Mouse (Mus musculus) forebrain, embryonic 13.5 days (tissue): ENCODE data around the gene Pklr. TPM values are rescaled to one million over a fixed set of nuclear protein-coding genes. Genes with fewer than 3 reads are reported as not detected.

Experiments used
- ATAC-seq: fragments of 200-750 bp; cut with Nextera tagmentation; 2 replicates; pipeline ENCODE4 v1.8.0; 2017
- H3K27ac ChIP-seq: fragments of 300-500 bp; sonication (generic); 2 replicates; pipeline ENCODE4 v1.5.1; 2015; ENCODE audit warnings: inconsistent platforms, mild to moderate bottlenecking, moderate library complexity
- H3K27me3 ChIP-seq: fragments of 300-500 bp; sonication (generic); 2 replicates; pipeline ENCODE4 v1.6.1; 2015; ENCODE audit warnings: mild to moderate bottlenecking, inconsistent platforms
- H3K36me3 ChIP-seq: fragments of 300-500 bp; sonication (generic); 2 replicates; pipeline ENCODE4 v1.6.1; 2015; ENCODE audit warnings: mild to moderate bottlenecking, inconsistent platforms; ENCODE audit not compliant: poor library complexity, severe bottlenecking
- H3K4me1 ChIP-seq: fragments of 300-500 bp; sonication (generic); 2 replicates; pipeline ENCODE4 v1.6.1; 2015; ENCODE audit warnings: inconsistent platforms
- H3K4me2 ChIP-seq: fragments of 300-500 bp; sonication (generic); 2 replicates; pipeline ENCODE4 v1.6.1; 2015; ENCODE audit warnings: inconsistent platforms, mild to moderate bottlenecking, moderate library complexity
- H3K4me3 ChIP-seq: fragments of 300-500 bp; sonication (generic); 2 replicates; pipeline ENCODE4 v1.5.1; 2015; ENCODE audit warnings: mild to moderate bottlenecking, inconsistent platforms
- H3K9ac ChIP-seq: fragments of 300-500 bp; sonication (generic); 2 replicates; pipeline ENCODE4 v1.6.1; 2015; ENCODE audit warnings: mild to moderate bottlenecking, inconsistent platforms
- H3K9me3 ChIP-seq: fragments of 300-500 bp; sonication (generic); replicated peaks from 2 replicates; pipeline ENCODE4 v1.6.1; 2016; ENCODE audit warnings: inconsistent platforms
- WGBS: fragments of 180-500 bp; shearing (Covaris S2); methylation state at CpG from one replicate; pipeline ENCODE4 v1.1.7; 2015; 5-methylcytosine and 5-hydroxymethylcytosine counted together
- polyA plus RNA-seq: library from polyadenylated mRNA; unstranded; fragments of >200 nt; fragmentation: Nextera tagmentation; extraction: Ambion mirVana; gene quantifications from 2 replicates; pipeline ENCODE4 v1.2.1, GENCODE M21; 2015

Gene Pklr
- polyA plus RNA-seq, 1 experiment from 2014 or later, result 0.09 TPM

DNA sequence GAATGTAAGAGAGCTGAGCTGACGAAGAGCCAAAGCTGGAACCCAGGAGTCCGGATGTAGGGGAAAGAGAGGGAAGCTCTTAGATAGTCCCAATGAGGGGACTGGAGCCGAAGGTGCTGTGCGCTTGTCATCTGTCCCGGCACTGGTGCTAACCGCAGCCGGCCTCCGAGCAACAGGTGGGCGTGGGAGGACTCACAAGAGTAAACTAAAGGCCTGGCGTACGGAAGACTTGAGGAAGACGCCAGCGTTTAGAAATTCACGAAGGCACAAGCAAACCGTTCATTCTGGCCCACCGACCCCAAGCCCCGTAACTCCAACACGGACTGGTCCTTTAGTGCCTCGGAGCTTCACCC, 34.5 kb upstream of the Pklr start:
- Histone ChIP-seq H3K27me3 (no peaks in the 10 kb centered on the region), H3K4me1 (peaks cover 33% of the 10 kb centered on the region), H3K27ac (peak overlapping the region; percentile 72), H3K36me3 (peaks cover 34% of the 10 kb centered on the region), H3K4me2 (peak overlapping the region; percentile 86), H3K9ac (peak overlapping the region; percentile 84), H3K4me3 (peak overlapping the region; percentile 76), H3K9me3 (no peaks in the 10 kb centered on the region)
- no peak for ATAC-seq
- WGBS, result under 1% methylated on average over 19 of the region's 19 CpGs

- no peaks in the 10 kb centered on the region for H3K27me3 ChIP-seq
- no peaks in the 10 kb centered on the region for H3K9me3 ChIP-seq
- peak within 1 kb of the TSS; percentile 72 for H3K27ac ChIP-seq
- peak within 1 kb of the TSS; percentile 76 for H3K4me3 ChIP-seq
- H3K4me1 ChIP-seq, result peaks cover 33% of the 10 kb centered on the region
- ATAC-seq, result peak; percentile 100
- peak within 1 kb of the TSS; percentile 84 for H3K9ac ChIP-seq
- under 1% methylated on average over 26 of the region's 26 CpGs for WGBS
- peaks cover 28% of the 10 kb centered on the region for H3K36me3 ChIP-seq
- peak within 1 kb of the TSS; percentile 86 for H3K4me2 ChIP-seq
Measured at GRCm38 (mm10) chr3:89101812-89102494, 34.0 kb upstream of the Pklr start, which contains the start of gene Fdps. Fdps (minus strand) TSS chr3:89101959.

GRCm38 (mm10) chr3:89102495-89103290, 33.2 kb upstream of the Pklr start:
- peak overlapping the region; percentile 76 for H3K4me3 ChIP-seq
- peaks cover 33% of the 10 kb centered on the region for H3K4me1 ChIP-seq
- H3K9ac ChIP-seq, result 0 out of 2 replicates have a peak overlapping the region, but pooled peaks have one; percentile 50
- H3K27ac ChIP-seq, result peak overlapping the region; percentile 65
- H3K4me2 ChIP-seq, result peak overlapping the region; percentile 86
- H3K36me3 ChIP-seq, result peaks cover 26% of the 10 kb centered on the region
- no peak for ATAC-seq
- WGBS, result 64% methylated on average over 12 of the region's 12 CpGs
- no peaks in the 10 kb centered on the region for H3K9me3 ChIP-seq
- no peaks in the 10 kb centered on the region for H3K27me3 ChIP-seq

DNA sequence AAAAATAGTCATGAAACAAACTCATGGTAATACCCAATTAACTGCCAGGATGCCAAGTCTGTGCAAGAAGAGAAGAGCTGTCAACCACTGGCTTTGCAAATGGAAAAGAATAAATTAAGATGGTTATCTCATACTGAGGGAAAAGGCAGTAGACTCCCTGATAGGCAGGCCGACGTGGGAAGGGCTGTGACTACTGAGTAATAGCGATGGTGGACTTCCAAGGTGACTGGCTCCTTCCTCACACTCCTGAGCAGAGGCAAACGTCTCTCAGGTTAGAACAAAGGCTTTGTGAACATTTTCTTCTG, 32.7 kb upstream of the Pklr start:
- Histone ChIP-seq H3K4me2 (no peak overlapping the region), H3K27ac (no peak overlapping the region), H3K9ac (no peak overlapping the region), H3K9me3 (no peaks in the 10 kb centered on the region), H3K36me3 (peaks cover 21% of the 10 kb centered on the region), H3K4me3 (no peak overlapping the region), H3K4me1 (peaks cover 33% of the 10 kb centered on the region), H3K27me3 (no peaks in the 10 kb centered on the region)
- WGBS, result 79% methylated on average over 4 of the region's 4 CpGs
- ATAC-seq, result no peak

DNA sequence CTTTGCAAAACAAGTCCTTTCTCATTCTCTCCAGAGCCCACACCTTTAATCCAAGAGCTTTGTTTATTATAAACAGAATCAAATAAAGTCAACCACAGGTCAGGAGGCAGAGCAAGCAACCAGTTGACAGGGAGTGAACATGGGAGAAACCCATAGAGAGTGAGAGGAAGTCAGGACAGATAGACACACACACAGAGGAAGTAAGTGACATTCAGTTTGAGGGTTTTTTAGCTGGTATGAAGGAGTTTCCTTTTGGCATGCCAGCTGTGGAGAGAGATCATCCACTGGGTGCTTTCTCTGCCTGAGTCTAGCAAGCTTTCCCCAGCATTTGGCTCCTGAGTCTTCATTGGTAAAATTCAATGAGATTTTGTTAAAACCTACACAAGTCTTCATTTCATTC, 29.1 kb upstream of the Pklr start:
- Histone ChIP-seq H3K4me2 (no peak overlapping the region), H3K36me3 (no peaks in the 10 kb centered on the region), H3K9ac (no peak overlapping the region), H3K27me3 (no peaks in the 10 kb centered on the region), H3K27ac (no peak overlapping the region), H3K4me3 (no peak overlapping the region), H3K4me1 (peaks cover 8% of the 10 kb centered on the region), H3K9me3 (no peaks in the 10 kb centered on the region)
- ATAC-seq, result no peak

- Histone ChIP-seq H3K27me3 (no peaks in the 10 kb centered on the region), H3K4me3 (no peak overlapping the region), H3K36me3 (no peaks in the 10 kb centered on the region), H3K9me3 (no peaks in the 10 kb centered on the region), H3K4me1 (peaks cover 3% of the 10 kb centered on the region; the same call in 1 of the 2 replicates), H3K9ac (no peak overlapping the region), H3K4me2 (no peak overlapping the region), H3K27ac (no peak overlapping the region)
- no peak for ATAC-seq
- WGBS, result 75% methylated on average over 3 of the region's 3 CpGs
Measured at GRCm38 (mm10) chr3:89107545-89107944, 28.4 kb upstream of the Pklr start.

- Histone ChIP-seq H3K9me3 (no peaks in the 10 kb centered on the region), H3K4me2 (no peak overlapping the region), H3K4me3 (no peak overlapping the region), H3K27ac (no peak overlapping the region), H3K27me3 (no peaks in the 10 kb centered on the region), H3K4me1 (no peaks in the 10 kb centered on the region), H3K36me3 (no peaks in the 10 kb centered on the region), H3K9ac (no peak overlapping the region)
- no peak for ATAC-seq
- 76% methylated on average over 1 of the region's 1 CpGs for WGBS
Measured at GRCm38 (mm10) chr3:89108146-89108545, 27.8 kb upstream of the Pklr start.

DNA sequence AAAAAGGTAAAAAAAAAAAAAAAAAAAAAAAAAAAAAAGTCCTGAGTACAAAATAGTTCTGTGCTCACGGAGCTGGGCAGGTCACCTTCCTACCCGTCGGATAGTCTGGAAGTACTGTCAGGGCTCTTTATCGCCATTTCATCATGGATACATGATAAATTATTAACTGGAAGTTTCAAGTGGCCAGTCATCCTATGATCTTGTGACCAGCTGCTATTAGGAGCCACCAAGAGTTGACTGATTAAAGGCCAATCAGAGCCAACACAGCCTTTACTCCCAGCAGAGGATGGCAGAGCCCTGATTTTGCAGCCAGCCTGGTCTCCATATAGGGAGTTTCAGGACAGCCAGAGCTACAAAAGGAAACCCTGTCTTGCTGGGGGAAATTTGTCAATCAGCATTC, 22.9 kb upstream of the Pklr start:
- H3K27me3 ChIP-seq, result no peaks in the 10 kb centered on the region
- no peak overlapping the region for H3K4me3 ChIP-seq
- no peak for ATAC-seq
- no peak overlapping the region for H3K4me2 ChIP-seq
- H3K9ac ChIP-seq, result no peak overlapping the region
- H3K4me1 ChIP-seq, result no peaks in the 10 kb centered on the region
- no peaks in the 10 kb centered on the region for H3K36me3 ChIP-seq
- 90% methylated on average over 4 of the region's 4 CpGs for WGBS
- H3K27ac ChIP-seq, result no peak overlapping the region
- H3K9me3 ChIP-seq, result no peaks in the 10 kb centered on the region

DNA sequence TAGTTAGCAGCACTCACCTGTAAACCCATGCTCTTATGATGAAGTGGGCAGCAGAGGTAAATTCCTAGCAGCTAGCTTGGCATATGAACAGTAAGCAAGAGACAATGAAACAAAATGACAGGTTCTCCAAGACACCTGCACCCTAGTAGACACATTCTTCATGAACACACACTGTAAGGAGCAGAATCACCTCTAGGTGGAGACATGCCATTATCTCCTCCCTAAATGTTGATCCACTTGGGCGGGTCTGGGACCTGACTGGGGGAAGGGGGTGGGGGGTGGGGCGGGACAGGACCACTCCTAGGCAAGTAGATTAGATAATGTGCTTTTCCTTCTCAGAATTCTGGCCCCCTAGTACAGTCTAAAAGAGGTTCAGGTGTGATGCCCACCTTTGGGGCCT, 20.4 kb upstream of the Pklr start:
- H3K36me3 ChIP-seq, result no peaks in the 10 kb centered on the region
- WGBS, result 12% methylated on average over 2 of the region's 2 CpGs

DNA sequence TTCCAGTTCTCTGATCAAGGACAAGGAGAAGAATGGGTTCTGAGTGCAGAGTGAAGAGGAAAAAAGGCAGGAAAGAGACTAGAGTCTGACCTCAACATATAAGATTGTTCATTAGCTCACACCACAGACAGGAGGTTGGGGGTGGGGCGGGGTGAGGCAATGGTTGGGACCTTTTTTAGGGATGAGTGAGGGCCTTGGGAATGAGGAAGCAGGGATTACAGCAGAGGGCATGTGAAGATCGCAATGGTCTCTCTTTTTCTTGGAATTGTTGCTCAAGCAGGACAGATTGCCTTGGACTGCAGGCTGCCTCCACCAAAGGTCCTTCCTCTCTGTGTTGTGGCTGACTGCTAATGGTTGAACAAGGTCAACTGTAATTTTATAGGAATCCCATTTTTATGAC, 12.6 kb upstream of the Pklr start:
- H3K27ac ChIP-seq, result no peak overlapping the region
- no peaks in the 10 kb centered on the region for H3K9me3 ChIP-seq
- H3K36me3 ChIP-seq, result no peaks in the 10 kb centered on the region
- ATAC-seq, result no peak
- H3K4me1 ChIP-seq, result no peaks in the 10 kb centered on the region
- H3K4me2 ChIP-seq, result no peak overlapping the region
- WGBS, result 87% methylated on average over 2 of the region's 2 CpGs
- H3K4me3 ChIP-seq, result no peak overlapping the region
- no peak overlapping the region for H3K9ac ChIP-seq
- H3K27me3 ChIP-seq, result no peaks in the 10 kb centered on the region

More for the DNA sequence above, 20.4 kb upstream of the Pklr start:
- no peak overlapping the region for H3K4me3 ChIP-seq
- ATAC-seq, result no peak
- no peaks in the 10 kb centered on the region for H3K4me1 ChIP-seq
- H3K9ac ChIP-seq, result no peak overlapping the region
- H3K27me3 ChIP-seq, result no peaks in the 10 kb centered on the region
- H3K4me2 ChIP-seq, result no peak overlapping the region
- no peak overlapping the region for H3K27ac ChIP-seq
- no peaks in the 10 kb centered on the region for H3K9me3 ChIP-seq

GRCm38 (mm10) chr3:89124241-89124640, 11.7 kb upstream of the Pklr start:
- no peak for ATAC-seq

DNA sequence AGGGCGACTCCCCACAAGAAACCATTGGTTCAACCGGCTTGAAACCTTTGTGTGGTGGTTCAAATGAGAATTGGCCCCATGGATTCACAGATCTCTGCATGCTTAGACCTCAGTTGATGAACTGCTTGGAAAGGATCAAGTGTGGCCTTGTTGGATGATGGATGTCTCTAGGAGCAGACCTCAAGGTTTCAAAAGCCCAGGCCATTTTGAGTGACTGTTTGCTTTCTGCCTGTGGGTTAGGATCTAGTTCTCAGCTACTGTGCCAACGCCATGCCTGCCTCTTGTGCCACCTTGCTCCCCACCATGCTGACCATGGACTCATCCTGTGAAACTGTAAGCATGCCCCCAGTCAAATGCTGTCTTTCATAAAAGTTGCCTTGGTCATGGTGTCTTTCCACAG, 10.0 kb upstream of the Pklr start:
- Histone ChIP-seq H3K9ac (no peak overlapping the region), H3K4me3 (no peak overlapping the region), H3K36me3 (no peaks in the 10 kb centered on the region), H3K4me1 (no peaks in the 10 kb centered on the region), H3K27ac (no peak overlapping the region), H3K9me3 (no peaks in the 10 kb centered on the region), H3K4me2 (no peak overlapping the region), H3K27me3 (no peaks in the 10 kb centered on the region)
- ATAC-seq, result no peak
- 86% methylated on average over 3 of the region's 3 CpGs for WGBS

More at GRCm38 (mm10) chr3:89124241-89124640, 11.7 kb upstream of the Pklr start:
- Histone ChIP-seq H3K9ac (no peak overlapping the region), H3K27ac (no peak overlapping the region), H3K27me3 (no peaks in the 10 kb centered on the region), H3K4me3 (no peak overlapping the region), H3K4me1 (no peaks in the 10 kb centered on the region), H3K4me2 (no peak overlapping the region), H3K9me3 (no peaks in the 10 kb centered on the region), H3K36me3 (no peaks in the 10 kb centered on the region)
- WGBS, result 81% methylated on average over 3 of the region's 3 CpGs
